Mouse (Mus musculus) cerebellum, postnatal 4 days (tissue): ENCODE results near the gene Myo1f.

Source experiments
- DNase-seq, 2 experiments: peaks; one replicate each; pipeline ENCODE4 v3.0.0; 2022; ENCODE audit warnings: low spot score in 2 of 2, mixed read lengths in 1 of 2

Gene Myo1f

GRCm38 (mm10) chr17:33555223-33555855 is at the start of gene Myo1f:
TSS of gene Myo1f (plus strand) at chr17:33555707.
- no peak for DNase-seq

DNA sequence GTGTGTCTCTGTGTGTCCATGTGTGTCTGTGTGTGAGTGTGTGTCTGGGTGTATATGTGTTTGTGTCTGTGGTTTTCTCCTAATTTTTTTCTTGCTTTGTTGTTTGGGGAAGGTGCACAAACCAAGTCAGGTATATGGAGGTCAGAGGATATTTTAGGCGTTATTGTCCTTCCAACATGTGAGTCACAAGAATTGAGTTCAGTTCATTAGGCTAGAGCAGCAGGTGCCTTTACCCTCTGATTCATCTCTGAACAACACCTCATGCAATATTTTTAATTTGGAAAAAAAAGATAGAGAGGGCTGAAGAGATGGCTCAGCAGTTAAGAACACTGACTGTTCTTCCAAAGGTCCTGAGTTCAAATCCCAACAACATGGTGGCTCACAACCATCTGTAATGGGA is 47.1 kb upstream of the Myo1f start:
- no peak for DNase-seq

DNA sequence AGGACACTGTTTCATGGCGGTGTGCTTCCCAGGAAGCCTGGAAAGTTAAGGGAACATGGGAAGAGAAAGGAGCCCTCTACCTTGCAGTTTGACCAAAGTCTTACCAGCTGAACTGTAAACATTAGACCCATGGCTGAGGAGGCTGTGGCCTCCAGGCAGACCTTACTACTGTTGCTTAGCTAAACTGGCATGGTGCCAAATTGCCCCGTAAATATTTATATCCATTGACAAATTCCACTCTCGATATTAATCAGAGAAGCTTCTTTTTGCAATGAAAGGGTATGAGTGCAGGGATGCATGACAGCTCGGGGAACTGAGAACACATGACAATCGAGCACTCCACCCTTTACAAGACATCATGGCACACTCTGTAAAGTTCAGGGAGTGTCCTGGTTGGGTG is 45.3 kb upstream of the Myo1f start:
- DNase-seq: no peak

GRCm38 (mm10) chr17:33512441-33513415 is 42.8 kb upstream of the Myo1f start:
- no peak for DNase-seq

- DNase-seq: no peak
Measured at GRCm38 (mm10) chr17:33513874-33514273, 41.6 kb upstream of the Myo1f start.

- no peak for DNase-seq
Measured at GRCm38 (mm10) chr17:33520366-33520765, 35.1 kb upstream of the Myo1f start.

- DNase-seq: peak in 1 of 2 experiments; percentile 23
Measured at GRCm38 (mm10) chr17:33523431-33523917, 32.0 kb upstream of the Myo1f start.

GRCm38 (mm10) chr17:33523918-33524755 is 31.4 kb upstream of the Myo1f start, which contains the start of gene Adamts10:
TSS of gene Adamts10 (plus strand) at chr17:33524204.
- peak; percentile 38 to 77 for DNase-seq

- no peak for DNase-seq
Measured at GRCm38 (mm10) chr17:33524806-33525373, 30.6 kb upstream of the Myo1f start.

GRCm38 (mm10) chr17:33526506-33526905 is 29.0 kb upstream of the Myo1f start:
- no peak for DNase-seq

DNA sequence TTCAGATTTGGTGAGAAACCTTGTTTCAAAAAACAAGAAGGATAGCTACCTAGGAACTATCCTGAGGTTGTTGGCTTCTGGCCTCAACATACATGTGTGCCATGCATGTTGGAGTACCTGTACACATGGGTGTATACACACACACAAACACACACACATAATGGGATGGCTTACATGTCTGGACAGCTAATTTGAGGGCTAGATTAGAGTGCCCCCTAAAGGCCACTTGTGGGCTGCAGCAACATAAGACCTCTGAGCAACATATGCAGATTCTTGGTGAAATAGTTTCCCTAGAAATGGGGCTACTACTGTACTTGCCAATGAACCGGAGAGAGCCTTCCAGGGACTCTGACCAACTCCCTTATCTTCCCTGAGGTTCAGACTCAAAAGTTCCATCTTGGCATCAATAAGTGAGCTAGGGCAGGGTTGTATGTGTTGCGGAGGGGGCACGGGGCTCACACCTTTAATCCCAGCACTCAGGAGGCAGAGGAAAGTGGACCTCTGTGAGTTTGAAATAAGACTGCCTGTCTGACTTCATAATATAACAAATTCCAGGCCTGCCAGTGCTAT is 16.3 kb upstream of the Myo1f start:
- DNase-seq: peak in 1 of 2 experiments; percentile 58

GRCm38 (mm10) chr17:33539878-33540277 is 15.6 kb upstream of the Myo1f start:
- no peak for DNase-seq

GRCm38 (mm10) chr17:33549212-33549611 is 6.3 kb upstream of the Myo1f start:
- no peak for DNase-seq

DNA sequence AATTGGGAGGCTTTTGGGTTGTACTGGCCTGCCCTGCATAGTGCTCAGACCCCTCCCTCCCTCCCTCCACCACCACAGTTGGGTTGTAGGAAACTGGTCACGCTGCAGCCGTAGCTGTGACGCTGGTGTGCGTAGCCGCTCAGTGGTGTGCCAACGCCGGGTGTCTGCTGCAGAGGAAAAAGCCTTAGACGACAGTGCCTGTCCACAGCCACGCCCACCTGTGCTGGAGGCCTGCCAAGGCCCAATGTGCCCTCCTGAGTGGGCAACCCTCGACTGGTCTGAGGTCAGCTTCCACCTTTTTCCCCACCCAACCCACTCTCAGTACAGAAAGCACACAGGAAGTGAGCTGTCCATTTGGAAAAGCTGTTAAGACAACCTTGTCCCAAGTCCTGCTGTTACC is 5.1 kb upstream of the Myo1f start:
- no peak for DNase-seq

GRCm38 (mm10) chr17:33552113-33552512 is 3.4 kb upstream of the Myo1f start:
- no peak for DNase-seq

- DNase-seq: peak in 1 of 2 experiments; percentile 32
Measured at GRCm38 (mm10) chr17:33552964-33553363, 2.5 kb upstream of the Myo1f start.

- DNase-seq: no peak
Measured at GRCm38 (mm10) chr17:33554536-33554935, 971 bp upstream of the Myo1f start.

- no peak for DNase-seq
Measured at GRCm38 (mm10) chr17:33557922-33558321, 2.4 kb downstream of the Myo1f start.

DNA sequence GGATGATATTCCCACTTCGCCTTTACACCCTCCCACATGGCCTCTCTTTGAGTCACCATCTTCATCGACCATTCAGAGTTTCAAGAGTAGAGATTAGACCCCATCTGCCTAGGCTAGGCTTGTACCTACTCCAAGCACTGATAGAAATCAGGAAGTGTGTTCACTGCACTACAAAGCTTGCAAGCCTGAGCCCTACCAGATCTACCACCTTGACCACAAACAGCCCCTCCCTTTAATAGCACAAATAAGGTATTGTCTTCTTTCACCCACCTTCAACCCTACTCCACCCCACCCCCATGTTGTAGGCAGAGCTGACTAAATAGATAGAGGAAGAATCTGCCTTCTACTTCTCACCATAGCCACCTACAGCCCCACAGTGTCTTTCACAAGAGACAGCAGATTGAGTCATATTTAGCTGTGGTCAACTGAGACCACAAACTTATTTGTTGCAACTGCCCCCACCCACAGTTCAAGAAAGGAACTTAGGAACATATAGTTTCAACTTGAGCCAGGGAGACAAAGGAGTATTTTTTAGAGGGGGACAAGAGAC is 8.1 kb downstream of the Myo1f start:
- DNase-seq: no peak

DNA sequence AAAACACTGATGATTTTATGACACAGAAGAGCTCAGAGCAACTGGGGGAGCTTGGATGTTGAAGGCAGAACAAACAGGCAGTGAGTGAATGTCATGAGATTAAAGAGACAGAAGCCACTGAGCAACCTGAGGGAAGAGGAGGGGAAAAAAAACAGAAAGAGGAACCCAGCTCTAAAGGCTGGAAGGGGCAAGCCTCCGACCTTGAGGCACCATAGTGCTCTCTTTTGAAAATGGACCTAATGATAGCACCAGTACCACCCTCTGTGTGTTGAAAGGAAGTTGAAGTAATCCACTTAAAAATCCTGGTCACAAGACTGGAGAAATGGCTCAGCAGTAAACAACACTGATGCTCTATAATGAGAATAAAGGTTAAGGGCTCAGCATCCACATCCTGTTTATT is 9.1 kb downstream of the Myo1f start:
- DNase-seq: no peak

GRCm38 (mm10) chr17:33566182-33566581 is 10.7 kb downstream of the Myo1f start:
- DNase-seq: no peak
